Mouse (Mus musculus) megakaryocyte progenitor cell, adult 5-6 weeks (primary cell): ENCODE measurements around the gene Sesn3. TPM values are rescaled to one million over a fixed set of nuclear protein-coding genes. Genes with fewer than 3 reads are reported as not detected.
A peak's percentile ranks its signal among the peaks of the same experiment; 100 is the strongest.

Source experiments
- ATAC-seq: replicated peaks from 2 replicates; pipeline ENCODE4 v1.8.0; 2016; ENCODE audit warnings: mild to moderate bottlenecking, moderate TSS enrichment, inconsistent platforms; ENCODE audit not compliant: poor library complexity
- total RNA-seq, 2 experiments: library from RNA; stranded (forward) in 1 of 2; stranded (reverse) in 1 of 2; fragments of 157-497, 149-512 nt in 1 of 2; fragments of 200-1000 nt in 1 of 2; gene quantifications; 2 replicates each; pipeline versions ENCODE4 v1.2.3 to v1.2.4; 2015 to 2017

Sesn3 gene
- total RNA-seq, 2 experiments from 2014 or later: 5.6 to 7.5 TPM

DNA sequence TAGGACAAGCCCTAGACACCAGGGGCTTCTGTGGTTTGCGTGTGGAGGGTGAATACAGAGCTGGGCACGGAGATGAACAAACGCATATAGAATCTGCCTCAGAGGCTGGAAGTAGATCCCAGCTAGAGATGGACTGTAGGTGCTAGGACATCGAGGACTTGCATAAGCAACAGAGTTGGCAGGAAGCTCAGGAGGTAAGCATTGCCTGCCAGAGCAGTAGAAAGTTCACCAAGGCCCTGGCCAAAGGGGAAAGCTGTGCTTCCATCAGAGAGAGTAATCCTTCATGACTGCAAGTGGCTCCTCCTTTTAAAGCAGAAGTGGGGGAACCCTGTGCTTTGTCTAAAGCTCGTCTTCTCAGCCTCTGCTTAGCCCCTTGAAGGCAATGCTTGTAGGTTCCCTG is 74.5 kb downstream of the Sesn3 start:
- no peak for ATAC-seq

GRCm38 (mm10) chr9:14350787-14351186 is 75.9 kb downstream of the Sesn3 start:
- peak; percentile 29; the same call in 1 of the 2 replicates for ATAC-seq

- no peak for ATAC-seq
These were observed 77.5 kb downstream of the Sesn3 start for GRCm38 (mm10) chr9:14352337-14352736.

GRCm38 (mm10) chr9:14354852-14355251 is 80.0 kb downstream of the Sesn3 start:
- ATAC-seq: no peak

GRCm38 (mm10) chr9:14357033-14357432 is 82.2 kb downstream of the Sesn3 start:
- peak; percentile 68 for ATAC-seq

DNA sequence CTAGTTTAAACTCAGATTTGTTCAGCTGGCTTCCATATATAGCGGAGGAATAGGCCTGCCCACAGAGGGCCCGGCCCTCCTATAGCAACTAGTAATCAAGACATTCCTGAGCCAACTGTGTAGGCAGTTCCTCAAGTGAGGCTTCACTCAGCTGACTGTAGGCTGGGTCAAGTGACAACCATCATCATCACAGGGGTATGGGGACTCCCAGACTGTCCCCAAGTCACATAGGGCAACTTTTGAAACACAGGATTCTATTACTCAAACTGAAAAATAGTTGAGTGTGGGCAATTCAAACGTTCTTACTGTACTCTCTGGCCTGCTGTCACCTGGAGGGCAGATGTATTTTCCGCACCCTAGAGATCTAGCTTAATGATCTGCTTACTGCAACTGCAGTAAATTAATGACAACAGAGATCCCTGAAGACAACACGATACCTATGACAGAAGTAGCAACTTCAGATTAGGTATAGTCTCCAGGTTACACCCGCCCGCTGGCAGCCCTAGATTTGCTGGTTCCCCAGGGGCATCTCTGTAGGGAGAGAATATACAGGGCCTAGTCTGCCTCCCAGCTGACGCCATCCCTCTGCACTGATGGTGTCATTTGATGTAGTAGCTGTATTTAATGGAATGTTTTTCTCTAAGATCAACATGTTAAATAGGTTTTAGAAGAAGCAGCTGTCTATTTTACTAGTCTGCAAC is 87.4 kb downstream of the Sesn3 start:
- ATAC-seq: no peak

DNA sequence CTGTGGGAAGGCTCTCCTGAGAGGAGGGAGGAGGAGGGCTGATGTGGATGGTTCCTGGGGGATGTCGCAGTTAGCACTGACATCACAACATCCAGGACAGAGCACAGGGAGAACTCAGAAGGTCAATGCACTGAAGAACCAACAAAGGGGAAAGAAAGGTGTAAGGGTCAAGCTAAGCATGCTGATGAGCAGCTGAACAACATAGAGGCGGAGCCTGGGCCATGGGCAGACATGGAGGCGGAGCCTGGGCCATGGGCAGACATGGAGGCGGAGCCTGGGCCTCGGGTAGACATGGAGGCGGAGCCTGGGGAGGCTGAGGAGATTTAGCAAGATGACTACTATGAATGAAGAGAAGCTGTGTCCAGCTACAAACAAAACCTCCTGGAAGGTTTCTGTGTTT is 88.7 kb downstream of the Sesn3 start:
- ATAC-seq: peak; percentile 71

- ATAC-seq: no peak
These were observed 89.9 kb downstream of the Sesn3 start for GRCm38 (mm10) chr9:14364719-14365118.

DNA sequence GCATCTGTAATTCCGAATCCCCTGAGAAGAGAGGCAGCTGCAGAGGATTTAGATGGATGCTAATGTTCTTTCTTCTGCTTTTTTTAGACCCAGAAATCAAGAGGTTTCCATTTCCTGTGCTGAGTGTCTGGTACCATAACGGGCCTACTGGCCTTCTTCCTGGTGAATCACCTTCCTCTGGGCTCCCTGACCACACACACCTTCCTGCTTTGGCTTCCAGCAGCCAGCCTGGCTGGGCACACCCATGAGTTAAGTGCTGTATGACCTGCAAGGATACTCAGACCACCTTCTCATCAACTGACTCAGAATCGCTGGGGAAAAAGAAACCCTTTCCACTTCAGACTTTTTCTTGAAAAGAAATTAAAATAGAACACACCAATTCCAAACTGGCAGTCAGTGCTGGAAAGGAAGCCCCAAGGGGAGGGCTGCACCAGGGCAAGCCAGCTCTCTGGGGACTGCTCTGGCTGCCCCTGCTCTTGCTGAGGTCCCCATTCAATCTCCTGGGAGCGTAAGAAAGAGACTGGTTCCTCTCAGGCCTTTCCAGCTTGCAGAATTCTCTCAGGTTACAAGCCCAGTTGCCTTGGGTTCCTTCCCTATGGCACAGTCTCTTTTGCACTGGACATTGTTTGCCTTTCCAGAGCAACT is 90.7 kb downstream of the Sesn3 start:
- ATAC-seq: peak; percentile 54

DNA sequence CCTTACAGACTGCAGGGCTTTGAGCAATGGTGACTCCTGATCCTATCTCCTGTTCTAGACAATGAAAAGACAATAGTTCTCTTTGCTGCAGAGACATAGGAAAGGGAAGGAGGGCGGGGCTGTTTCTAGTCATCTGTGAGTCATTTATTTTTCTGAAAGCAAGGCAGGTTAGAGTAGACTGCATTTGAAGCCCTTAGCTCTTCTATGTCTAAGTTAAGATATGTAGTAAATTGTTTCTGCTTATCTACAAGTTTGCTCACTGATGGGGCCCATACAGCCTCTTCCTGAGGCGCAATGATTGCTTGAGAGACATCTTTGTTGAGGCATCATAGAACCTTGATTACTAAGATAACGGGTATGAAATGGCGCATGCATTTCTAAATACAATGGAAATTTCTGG is 93.0 kb downstream of the Sesn3 start:
- no peak for ATAC-seq

DNA sequence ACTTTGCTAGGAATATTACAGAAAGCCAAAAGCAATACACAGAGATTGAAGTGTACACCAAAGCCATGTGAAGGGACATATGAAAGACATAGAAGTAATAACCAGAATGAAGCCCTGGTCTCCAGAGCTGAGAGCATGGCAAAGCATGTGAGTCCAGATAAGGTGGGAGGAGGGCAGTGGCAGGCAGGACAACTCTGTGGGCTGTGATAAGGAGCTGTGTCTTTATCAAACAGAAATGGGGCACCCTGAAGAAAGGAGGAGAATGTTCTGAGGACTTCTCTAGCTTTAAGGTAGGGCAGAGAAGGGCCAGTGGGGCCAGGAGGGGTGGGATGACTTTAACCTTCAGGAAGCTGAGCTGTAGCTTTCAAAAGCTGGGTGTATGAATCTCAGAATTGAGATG is 94.4 kb downstream of the Sesn3 start:
- ATAC-seq: peak; percentile 89

DNA sequence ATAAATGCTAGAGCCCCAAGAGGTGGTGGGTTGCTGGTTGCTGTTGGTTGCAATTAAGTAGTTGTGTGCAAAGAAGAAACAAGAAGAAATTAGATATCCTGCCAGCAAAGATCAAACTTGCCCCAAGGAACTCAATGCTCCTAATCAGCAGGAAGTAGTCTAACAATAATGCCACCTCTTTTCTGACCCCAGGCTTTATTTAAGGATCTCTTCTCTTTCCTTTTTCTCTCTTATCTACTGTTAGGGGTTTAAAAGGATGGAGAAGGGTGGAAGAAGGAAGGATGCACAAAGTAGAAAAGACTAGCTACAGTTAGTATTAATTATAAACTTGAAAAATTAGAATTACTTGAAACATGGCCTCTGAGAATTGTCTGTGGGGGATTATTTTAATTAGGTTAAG is 97.6 kb downstream of the Sesn3 start:
- ATAC-seq: no peak

DNA sequence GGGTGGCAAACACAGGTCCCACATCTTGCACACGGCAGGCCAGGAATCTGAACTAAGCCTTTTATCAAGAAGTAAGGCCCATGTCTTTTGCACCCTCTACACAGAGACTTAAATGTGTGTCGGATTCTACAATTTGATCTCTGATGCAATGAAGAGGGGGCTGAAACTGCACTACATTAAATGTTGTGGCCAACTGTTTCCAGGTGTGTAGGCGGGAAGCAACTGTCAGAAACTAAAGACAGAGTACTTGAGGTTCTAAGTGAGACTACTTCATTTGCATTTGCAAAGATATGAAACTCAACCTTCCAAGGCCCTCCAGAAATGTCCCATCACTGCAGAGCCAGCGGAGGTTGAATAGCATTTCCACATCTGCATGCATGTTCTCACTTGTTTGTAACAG is 101.3 kb downstream of the Sesn3 start:
- no peak for ATAC-seq

DNA sequence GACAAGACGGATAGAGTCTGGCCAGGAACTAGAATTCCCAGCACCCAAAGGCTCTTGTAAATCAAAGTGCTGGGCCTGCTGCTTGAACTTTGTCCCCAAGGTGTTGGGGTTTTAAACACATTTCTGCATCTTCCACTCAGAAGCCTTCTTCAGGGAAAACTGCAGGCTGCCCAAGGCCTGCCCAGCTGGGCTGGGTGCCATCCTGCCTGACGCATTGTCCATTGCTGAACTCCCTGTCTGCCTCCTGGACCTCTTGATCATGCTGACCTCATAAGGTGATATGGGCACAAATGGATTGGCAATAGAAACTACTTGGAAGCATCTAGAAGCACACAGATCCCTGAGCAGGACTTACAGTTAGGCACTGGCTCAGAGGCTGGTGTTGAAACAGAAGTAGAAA is 103.3 kb downstream of the Sesn3 start:
- ATAC-seq: no peak

- ATAC-seq: no peak
These were observed 105.0 kb downstream of the Sesn3 start for GRCm38 (mm10) chr9:14379769-14380385.

DNA sequence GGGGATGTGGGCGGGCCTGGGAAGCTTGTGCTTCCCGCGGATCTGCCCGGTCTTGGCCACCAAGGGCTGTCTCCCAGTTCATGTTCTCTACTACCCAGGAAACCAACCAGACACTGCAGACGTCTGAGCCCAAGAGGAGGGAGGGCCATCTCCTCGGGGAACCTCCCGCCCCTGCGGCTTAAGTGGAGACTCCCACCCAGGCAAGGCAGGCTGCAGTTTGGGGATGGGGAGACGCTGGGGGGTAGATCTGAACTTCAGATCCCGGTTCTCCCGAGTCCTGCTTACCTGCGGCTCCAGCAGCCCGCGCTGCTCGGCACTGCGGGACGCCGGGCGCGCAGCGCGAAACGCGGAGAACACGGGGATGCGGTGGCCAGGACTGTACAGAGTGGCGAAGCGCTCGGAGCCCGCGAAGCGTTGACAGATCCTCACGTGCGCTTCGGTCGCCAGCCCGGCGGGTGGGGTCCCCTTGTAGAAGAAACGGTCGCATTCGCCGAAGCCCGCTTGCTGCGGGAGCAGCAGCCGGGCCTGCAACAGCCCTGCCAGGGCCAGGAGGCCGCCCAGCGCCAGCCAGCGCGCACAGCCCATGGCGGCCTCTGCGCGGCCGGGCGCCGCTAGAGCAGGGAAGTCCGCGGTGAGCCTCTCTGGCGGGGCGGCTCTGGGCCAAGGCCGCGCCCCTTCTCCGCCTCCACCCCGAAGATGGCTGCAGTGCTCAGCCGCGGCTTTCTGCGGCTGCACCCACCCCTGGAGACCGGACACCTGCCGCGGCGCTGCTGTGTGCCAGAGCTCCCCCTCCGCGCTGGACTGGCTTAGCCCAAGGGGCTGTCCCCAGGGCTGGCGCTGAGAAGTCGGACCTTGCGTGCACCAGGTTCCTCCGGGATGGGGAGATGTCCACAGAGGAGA is 105.8 kb downstream of the Sesn3 start:
- ATAC-seq: peak; percentile 88

DNA sequence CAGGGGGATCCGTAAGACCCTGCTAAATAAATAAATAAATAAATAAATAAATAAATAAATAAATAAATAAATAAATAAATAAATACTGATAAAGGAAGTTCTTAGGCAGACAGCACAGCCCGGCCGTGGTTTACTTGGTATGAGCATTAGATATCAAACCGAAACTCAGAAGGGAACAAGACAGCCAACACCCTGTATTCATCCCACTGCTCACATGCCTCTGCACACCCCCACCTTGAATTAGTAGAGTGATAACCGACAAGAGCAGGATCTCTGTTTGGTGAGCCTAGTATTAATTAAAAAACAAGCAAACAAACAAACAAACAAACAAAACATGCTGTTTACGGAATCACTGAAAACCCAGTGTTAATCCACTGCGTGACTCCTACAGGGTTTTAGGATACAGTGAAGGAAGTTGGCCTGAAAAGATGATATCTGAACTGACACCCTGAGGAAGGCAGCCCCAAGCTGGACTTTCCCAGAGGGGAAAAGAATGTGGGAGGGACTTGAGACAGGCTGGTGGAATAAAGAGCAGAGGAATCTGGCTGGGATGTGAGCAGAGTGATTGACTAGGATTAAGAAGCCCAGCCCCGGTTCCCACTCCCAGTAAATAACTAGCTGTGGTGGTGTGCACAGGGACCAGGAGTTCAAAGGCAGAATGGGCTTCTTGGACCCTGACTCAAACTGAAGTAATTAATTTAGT is 106.6 kb downstream of the Sesn3 start, which contains the start of gene Endod1:
TSS of gene Endod1 (minus strand) at position 155 of the 703 bp plus-strand sequence.
- ATAC-seq: peak; percentile 49

DNA sequence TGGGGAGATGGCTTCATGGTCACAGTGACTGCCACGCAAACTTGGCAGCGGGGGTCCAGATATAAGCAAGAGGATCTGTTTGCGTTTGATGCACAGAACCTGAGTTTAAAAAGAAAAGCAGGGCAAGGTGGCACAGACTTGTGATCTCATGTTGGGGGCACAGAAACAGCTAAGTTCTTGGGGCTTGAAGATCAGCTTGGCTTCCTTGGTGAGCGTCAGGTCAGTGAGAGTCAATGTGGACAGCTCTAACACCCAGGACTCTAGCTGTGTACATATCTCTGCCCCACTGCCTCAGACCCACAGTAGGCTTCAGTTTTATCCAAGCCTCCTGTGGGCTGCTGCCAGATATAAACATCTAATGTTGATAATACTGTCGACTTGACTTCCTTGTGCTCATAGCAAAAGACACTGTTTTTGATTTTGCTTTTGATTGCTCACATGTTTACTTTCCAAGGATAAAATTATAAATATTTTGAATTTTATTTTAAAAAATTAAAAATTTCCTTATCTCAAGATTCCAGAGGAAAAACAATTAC is 107.5 kb downstream of the Sesn3 start:
- no peak for ATAC-seq
